Mouse (Mus musculus): Measurements from ENCODE around the gene Hist1h1c. TPM values are rescaled to one million over a fixed set of nuclear protein-coding genes. Genes with fewer than 3 reads are reported as not detected.
A peak's percentile ranks its signal among the peaks of the same experiment; 100 is the strongest.

The Hist1h1c gene
- 24.6 TPM in 2 replicates for polyA plus RNA-seq (2014; fragmentation: Nextera tagmentation; extraction: Ambion mirVana)

GRCm38 (mm10) chr13:23738677-23739068 is at the start of gene Hist1h1c:
TSS of gene Hist1h1c (plus strand) at chr13:23738808.
- Histone ChIP-seq H3K9me3 (replicated peaks; ENCODE audit: control insufficient read depth, low read length) (no peaks in the 10 kb centered on the region), H3K4me3 (ENCODE audit: low read depth, low read length) (peak within 1 kb of the TSS; percentile 69), H3K27me3 (ENCODE audit: control insufficient read depth, insufficient read depth, low read length) (no peaks in the 10 kb centered on the region), H3K36me3 (ENCODE audit: control insufficient read depth, insufficient read depth, low read length) (no peaks in the 10 kb centered on the region), H3K4me2 (peak within 1 kb of the TSS; percentile 95), H3K4me1 (ENCODE audit: control insufficient read depth, insufficient read depth, low read length) (peaks cover 4% of the 10 kb centered on the region; the same call in 1 of the 2 replicates), H3K9ac (ENCODE audit: low read depth, low read length) (peak within 1 kb of the TSS; percentile 96), H3K27ac (ENCODE audit: low read depth, low read length) (peak within 1 kb of the TSS; percentile 100)
- 0% methylated on average over 34 of the region's 38 CpGs for WGBS (ENCODE audit: insufficient replicate concordance)
- ATAC-seq (replicated peaks; ENCODE audit: insufficient number of reproducible peaks, low FRiP score, low TSS enrichment), result peak; percentile 93

GRCm38 (mm10) chr13:23688956-23689355 is 49.7 kb upstream of the Hist1h1c start:
- 94% methylated on average over 2 of the region's 2 CpGs for WGBS (ENCODE audit: insufficient replicate concordance)

GRCm38 (mm10) chr13:23689459-23689858 is 49.1 kb upstream of the Hist1h1c start:
- Histone ChIP-seq H3K4me3 (ENCODE audit: low read depth, low read length) (no peak overlapping the region), H3K27me3 (ENCODE audit: control insufficient read depth, insufficient read depth, low read length) (no peaks in the 10 kb centered on the region), H3K36me3 (ENCODE audit: control insufficient read depth, insufficient read depth, low read length) (no peaks in the 10 kb centered on the region), H3K9me3 (replicated peaks; ENCODE audit: control insufficient read depth, low read length) (no peaks in the 10 kb centered on the region), H3K4me1 (ENCODE audit: control insufficient read depth, insufficient read depth, low read length) (0 out of 2 replicates have a peak, but pooled peaks cover 3% of the 10 kb centered on the region), H3K9ac (ENCODE audit: low read depth, low read length) (no peak overlapping the region), H3K27ac (ENCODE audit: low read depth, low read length) (no peak overlapping the region), H3K4me2 (no peak overlapping the region)
- no peak for ATAC-seq (replicated peaks; ENCODE audit: insufficient number of reproducible peaks, low FRiP score, low TSS enrichment)
- WGBS (ENCODE audit: insufficient replicate concordance), result 49% methylated on average over 2 of the region's 2 CpGs

More at GRCm38 (mm10) chr13:23688956-23689355, 49.7 kb upstream of the Hist1h1c start:
- ATAC-seq (replicated peaks; ENCODE audit: insufficient number of reproducible peaks, low FRiP score, low TSS enrichment), result no peak
- H3K4me2 ChIP-seq, result no peak overlapping the region
- H3K36me3 ChIP-seq (ENCODE audit: control insufficient read depth, insufficient read depth, low read length), result no peaks in the 10 kb centered on the region
- H3K9me3 ChIP-seq (replicated peaks; ENCODE audit: control insufficient read depth, low read length), result no peaks in the 10 kb centered on the region
- no peak overlapping the region for H3K4me3 ChIP-seq (ENCODE audit: low read depth, low read length)
- H3K9ac ChIP-seq (ENCODE audit: low read depth, low read length), result no peak overlapping the region
- no peaks in the 10 kb centered on the region for H3K27me3 ChIP-seq (ENCODE audit: control insufficient read depth, insufficient read depth, low read length)
- H3K4me1 ChIP-seq (ENCODE audit: control insufficient read depth, insufficient read depth, low read length), result 0 out of 2 replicates have a peak, but pooled peaks cover 3% of the 10 kb centered on the region
- no peak overlapping the region for H3K27ac ChIP-seq (ENCODE audit: low read depth, low read length)

GRCm38 (mm10) chr13:23693856-23694440 is 44.7 kb upstream of the Hist1h1c start:
- Histone ChIP-seq H3K4me1 (ENCODE audit: control insufficient read depth, insufficient read depth, low read length) (no peaks in the 10 kb centered on the region; the same call in 1 of the 2 replicates), H3K4me3 (ENCODE audit: low read depth, low read length) (no peak overlapping the region), H3K4me2 (no peak overlapping the region), H3K27me3 (ENCODE audit: control insufficient read depth, insufficient read depth, low read length) (no peaks in the 10 kb centered on the region), H3K9me3 (replicated peaks; ENCODE audit: control insufficient read depth, low read length) (no peaks in the 10 kb centered on the region), H3K36me3 (ENCODE audit: control insufficient read depth, insufficient read depth, low read length) (no peaks in the 10 kb centered on the region), H3K27ac (ENCODE audit: low read depth, low read length) (no peak overlapping the region), H3K9ac (ENCODE audit: low read depth, low read length) (no peak overlapping the region)
- ATAC-seq (replicated peaks; ENCODE audit: insufficient number of reproducible peaks, low FRiP score, low TSS enrichment), result no peak
- WGBS (ENCODE audit: insufficient replicate concordance), result 77% methylated on average over 6 of the region's 6 CpGs

- no peaks in the 10 kb centered on the region for H3K9me3 ChIP-seq (replicated peaks; ENCODE audit: control insufficient read depth, low read length)
- no peak for ATAC-seq (replicated peaks; ENCODE audit: insufficient number of reproducible peaks, low FRiP score, low TSS enrichment)
These were observed 43.7 kb upstream of the Hist1h1c start for GRCm38 (mm10) chr13:23694956-23695355.

GRCm38 (mm10) chr13:23695514-23695913 is 43.1 kb upstream of the Hist1h1c start, which contains the start of gene Hist1h1t:
TSS of gene Hist1h1t (plus strand) at chr13:23695814.
- WGBS (ENCODE audit: insufficient replicate concordance), result 37% methylated on average over 11 of the region's 13 CpGs
- no peak within 1 kb of the TSS for H3K27ac ChIP-seq (ENCODE audit: low read depth, low read length)

More at GRCm38 (mm10) chr13:23694956-23695355, 43.7 kb upstream of the Hist1h1c start:
- H3K27ac ChIP-seq (ENCODE audit: low read depth, low read length), result no peak overlapping the region
- no peaks in the 10 kb centered on the region for H3K36me3 ChIP-seq (ENCODE audit: control insufficient read depth, insufficient read depth, low read length)
- H3K9ac ChIP-seq (ENCODE audit: low read depth, low read length), result no peak overlapping the region
- H3K27me3 ChIP-seq (ENCODE audit: control insufficient read depth, insufficient read depth, low read length), result no peaks in the 10 kb centered on the region
- H3K4me2 ChIP-seq, result no peak overlapping the region
- H3K4me3 ChIP-seq (ENCODE audit: low read depth, low read length), result no peak overlapping the region
- no peaks in the 10 kb centered on the region; the same call in 1 of the 2 replicates for H3K4me1 ChIP-seq (ENCODE audit: control insufficient read depth, insufficient read depth, low read length)
- WGBS (ENCODE audit: insufficient replicate concordance), result 89% methylated on average over 9 of the region's 9 CpGs

GRCm38 (mm10) chr13:23696061-23696474 is 42.5 kb upstream of the Hist1h1c start:
- Histone ChIP-seq H3K36me3 (ENCODE audit: control insufficient read depth, insufficient read depth, low read length) (no peaks in the 10 kb centered on the region), H3K27me3 (ENCODE audit: control insufficient read depth, insufficient read depth, low read length) (no peaks in the 10 kb centered on the region), H3K4me3 (ENCODE audit: low read depth, low read length) (0 out of 2 replicates have a peak overlapping the region, but pooled peaks have one; percentile 16), H3K27ac (ENCODE audit: low read depth, low read length) (no peak overlapping the region), H3K9ac (ENCODE audit: low read depth, low read length) (peak overlapping the region; percentile 39; the same call in 1 of the 2 replicates), H3K4me1 (ENCODE audit: control insufficient read depth, insufficient read depth, low read length) (no peaks in the 10 kb centered on the region; the same call in 1 of the 2 replicates), H3K9me3 (replicated peaks; ENCODE audit: control insufficient read depth, low read length) (no peaks in the 10 kb centered on the region), H3K4me2 (peak overlapping the region; percentile 49)
- WGBS (ENCODE audit: insufficient replicate concordance), result 46% methylated on average over 15 of the region's 15 CpGs
- no peak for ATAC-seq (replicated peaks; ENCODE audit: insufficient number of reproducible peaks, low FRiP score, low TSS enrichment)

More at GRCm38 (mm10) chr13:23695514-23695913, 43.1 kb upstream of the Hist1h1c start, which contains the start of gene Hist1h1t:
- ATAC-seq (replicated peaks; ENCODE audit: insufficient number of reproducible peaks, low FRiP score, low TSS enrichment), result no peak
- H3K4me2 ChIP-seq, result peak within 1 kb of the TSS; percentile 49
- H3K36me3 ChIP-seq (ENCODE audit: control insufficient read depth, insufficient read depth, low read length), result no peaks in the 10 kb centered on the region
- H3K4me3 ChIP-seq (ENCODE audit: low read depth, low read length), result 0 out of 2 replicates have a peak within 1 kb of the TSS, but pooled peaks have one; percentile 16
- H3K27me3 ChIP-seq (ENCODE audit: control insufficient read depth, insufficient read depth, low read length), result no peaks in the 10 kb centered on the region
- peak within 1 kb of the TSS; percentile 39; the same call in 1 of the 2 replicates for H3K9ac ChIP-seq (ENCODE audit: low read depth, low read length)
- H3K4me1 ChIP-seq (ENCODE audit: control insufficient read depth, insufficient read depth, low read length), result no peaks in the 10 kb centered on the region; the same call in 1 of the 2 replicates
- H3K9me3 ChIP-seq (replicated peaks; ENCODE audit: control insufficient read depth, low read length), result no peaks in the 10 kb centered on the region

- Histone ChIP-seq H3K27ac (ENCODE audit: low read depth, low read length) (peak overlapping the region; percentile 91), H3K9me3 (replicated peaks; ENCODE audit: control insufficient read depth, low read length) (no peaks in the 10 kb centered on the region), H3K4me3 (ENCODE audit: low read depth, low read length) (peak overlapping the region; percentile 45), H3K36me3 (ENCODE audit: control insufficient read depth, insufficient read depth, low read length) (no peaks in the 10 kb centered on the region), H3K4me2 (peak overlapping the region; percentile 70), H3K27me3 (ENCODE audit: control insufficient read depth, insufficient read depth, low read length) (no peaks in the 10 kb centered on the region), H3K9ac (ENCODE audit: low read depth, low read length) (peak overlapping the region; percentile 74), H3K4me1 (ENCODE audit: control insufficient read depth, insufficient read depth, low read length) (no peaks in the 10 kb centered on the region; the same call in 1 of the 2 replicates)
- ATAC-seq (replicated peaks; ENCODE audit: insufficient number of reproducible peaks, low FRiP score, low TSS enrichment), result peak; percentile 36
- under 1% methylated on average over 21 of the region's 32 CpGs for WGBS (ENCODE audit: insufficient replicate concordance)
These were observed 40.9 kb upstream of the Hist1h1c start for GRCm38 (mm10) chr13:23697491-23698299.
